Mouse (Mus musculus) midbrain, embryonic 11.5 days (tissue): ENCODE data around the gene Rapgef6. TPM values are rescaled to one million over a fixed set of nuclear protein-coding genes. Genes with fewer than 3 reads are reported as not detected.

Experiments
- ATAC-seq: fragments of 200-750 bp; cut with Nextera tagmentation; 2 replicates; pipeline ENCODE4 v1.8.0; 2017; ENCODE audit warnings: moderate TSS enrichment, moderate library complexity; ENCODE audit not compliant: low FRiP score
- DNase-seq: peaks from one replicate; pipeline ENCODE4 v3.0.0; 2015; ENCODE audit warnings: low spot score; ENCODE audit errors: missing footprints
- H3K27ac ChIP-seq: fragments of 300-500 bp; sonication (generic); 2 replicates; pipeline ENCODE4 v1.5.1; 2014; ENCODE audit warnings: low read depth, low read length
- H3K27me3 ChIP-seq: fragments of 300-500 bp; sonication (generic); 2 replicates; pipeline ENCODE4 v1.6.1; 2014; ENCODE audit warnings: mild to moderate bottlenecking, low read length, moderate library complexity, mixed read lengths; ENCODE audit not compliant: control insufficient read depth, insufficient read depth
- H3K36me3 ChIP-seq: fragments of 300-500 bp; sonication (generic); 2 replicates; pipeline ENCODE4 v1.6.1; 2014; ENCODE audit warnings: mild to moderate bottlenecking, low read length, moderate library complexity, mixed read lengths; ENCODE audit not compliant: control insufficient read depth, insufficient read depth
- H3K4me1 ChIP-seq: fragments of 300-500 bp; sonication (generic); 2 replicates; pipeline ENCODE4 v1.6.1; 2014; ENCODE audit warnings: low read length; ENCODE audit not compliant: control insufficient read depth, insufficient read depth
- H3K4me2 ChIP-seq: fragments of 300-500 bp; sonication (generic); 2 replicates; pipeline ENCODE4 v1.6.1; 2014; ENCODE audit warnings: mild to moderate bottlenecking, moderate library complexity
- H3K4me3 ChIP-seq: fragments of 300-500 bp; sonication (generic); 2 replicates; pipeline ENCODE4 v1.5.1; 2014; ENCODE audit warnings: low read depth, low read length
- H3K9ac ChIP-seq: fragments of 300-500 bp; sonication (generic); 2 replicates; pipeline ENCODE4 v1.6.1; 2014; ENCODE audit warnings: low read length
- H3K9me3 ChIP-seq: fragments of 300-500 bp; sonication (generic); 2 replicates; pipeline ENCODE4 v1.6.1; 2016; ENCODE audit warnings: low read length; ENCODE audit not compliant: control insufficient read depth
- WGBS: fragments of 180-500 bp; shearing (Covaris S2); extraction: QIAGEN DNeasy Blood & Tissue Kit; methylation state at CpG from one replicate; pipeline ENCODE4 v1.1.7; 2014; 5-methylcytosine and 5-hydroxymethylcytosine counted together
- polyA plus RNA-seq: library from polyadenylated mRNA; unstranded; fragments of >200 nt; fragmentation: Nextera tagmentation; extraction: Ambion mirVana; gene quantifications from 2 replicates; pipeline ENCODE4 v1.2.1, GENCODE M21; 2014

Gene Rapgef6
- polyA plus RNA-seq: 24.9 and 27.9 TPM in 2 replicates

GRCm38 (mm10) chr11:54522529-54523430, at the start of gene Rapgef6:
Rapgef6 (plus strand) TSS chr11:54522847.
- no peaks in the 10 kb centered on the region for H3K27me3 ChIP-seq
- peak within 1 kb of the TSS; percentile 85 for H3K4me3 ChIP-seq
- H3K4me1 ChIP-seq: peaks cover 14% of the 10 kb centered on the region
- no peaks in the 10 kb centered on the region for H3K9me3 ChIP-seq
- H3K27ac ChIP-seq: peak within 1 kb of the TSS; percentile 77
- peak within 1 kb of the TSS; percentile 88 for H3K9ac ChIP-seq
- H3K36me3 ChIP-seq: no peaks in the 10 kb centered on the region
- peak; percentile 97 for ATAC-seq
- DNase-seq: peak; percentile 100
- H3K4me2 ChIP-seq: peak within 1 kb of the TSS; percentile 78
- WGBS: under 1% methylated on average over 73 of the region's 73 CpGs

- Histone ChIP-seq H3K4me1 (no peaks in the 10 kb centered on the region), H3K27ac (no peak overlapping the region), H3K4me2 (no peak overlapping the region), H3K4me3 (no peak overlapping the region), H3K9ac (no peak overlapping the region), H3K36me3 (peaks cover 2% of the 10 kb centered on the region; the same call in 1 of the 2 replicates), H3K27me3 (no peaks in the 10 kb centered on the region), H3K9me3 (no peaks in the 10 kb centered on the region)
- no peak for DNase-seq
- WGBS: 79% methylated on average over 1 of the region's 1 CpGs
- ATAC-seq: no peak
Observed at GRCm38 (mm10) chr11:54478414-54478813, 44.2 kb upstream of the Rapgef6 start.

GRCm38 (mm10) chr11:54486041-54486440, 36.6 kb upstream of the Rapgef6 start:
- no peaks in the 10 kb centered on the region for H3K27me3 ChIP-seq
- no peak overlapping the region for H3K4me3 ChIP-seq
- H3K4me2 ChIP-seq: no peak overlapping the region
- H3K9ac ChIP-seq: no peak overlapping the region
- no peaks in the 10 kb centered on the region for H3K9me3 ChIP-seq
- ATAC-seq (no peak), DNase-seq (no peak)
- H3K4me1 ChIP-seq: no peaks in the 10 kb centered on the region
- H3K36me3 ChIP-seq: no peaks in the 10 kb centered on the region
- H3K27ac ChIP-seq: no peak overlapping the region
- WGBS: 86% methylated on average over 3 of the region's 3 CpGs

GRCm38 (mm10) chr11:54491946-54492558, 30.6 kb upstream of the Rapgef6 start:
- DNase-seq: no peak
- H3K4me2 ChIP-seq: no peak overlapping the region
- ATAC-seq: no peak
- H3K4me1 ChIP-seq: no peaks in the 10 kb centered on the region
- H3K9ac ChIP-seq: no peak overlapping the region
- no peaks in the 10 kb centered on the region for H3K27me3 ChIP-seq
- 93% methylated on average over 1 of the region's 1 CpGs for WGBS
- H3K9me3 ChIP-seq: no peaks in the 10 kb centered on the region
- no peaks in the 10 kb centered on the region for H3K36me3 ChIP-seq
- H3K4me3 ChIP-seq: no peak overlapping the region
- no peak overlapping the region for H3K27ac ChIP-seq

GRCm38 (mm10) chr11:54492559-54492958, 30.1 kb upstream of the Rapgef6 start:
- no peak overlapping the region for H3K9ac ChIP-seq
- ATAC-seq: no peak
- no peak overlapping the region for H3K4me2 ChIP-seq
- H3K27ac ChIP-seq: no peak overlapping the region
- no peaks in the 10 kb centered on the region for H3K27me3 ChIP-seq
- H3K9me3 ChIP-seq: no peaks in the 10 kb centered on the region
- H3K36me3 ChIP-seq: no peaks in the 10 kb centered on the region
- 90% methylated on average over 4 of the region's 4 CpGs for WGBS
- H3K4me1 ChIP-seq: no peaks in the 10 kb centered on the region
- DNase-seq: no peak
- H3K4me3 ChIP-seq: no peak overlapping the region

GRCm38 (mm10) chr11:54499838-54500237, 22.8 kb upstream of the Rapgef6 start:
- Histone ChIP-seq H3K27ac (no peak overlapping the region), H3K4me1 (no peaks in the 10 kb centered on the region), H3K36me3 (peaks cover 4% of the 10 kb centered on the region; the same call in 1 of the 2 replicates), H3K4me3 (no peak overlapping the region), H3K9me3 (no peaks in the 10 kb centered on the region), H3K9ac (no peak overlapping the region), H3K4me2 (no peak overlapping the region), H3K27me3 (no peaks in the 10 kb centered on the region)
- WGBS: 92% methylated on average over 5 of the region's 5 CpGs
- no peak for ATAC-seq
- DNase-seq: no peak

- Histone ChIP-seq H3K27ac (no peak overlapping the region), H3K36me3 (peaks cover 4% of the 10 kb centered on the region; the same call in 1 of the 2 replicates), H3K4me2 (no peak overlapping the region), H3K4me3 (no peak overlapping the region), H3K4me1 (no peaks in the 10 kb centered on the region), H3K9ac (no peak overlapping the region), H3K9me3 (no peaks in the 10 kb centered on the region), H3K27me3 (no peaks in the 10 kb centered on the region)
- DNase-seq (no peak), ATAC-seq (no peak)
- WGBS: 92% methylated on average over 4 of the region's 4 CpGs
Observed at GRCm38 (mm10) chr11:54502546-54503245, 20.0 kb upstream of the Rapgef6 start.

- DNase-seq (no peak), ATAC-seq (no peak)
- Histone ChIP-seq H3K9ac (no peak overlapping the region), H3K4me3 (no peak overlapping the region), H3K36me3 (no peaks in the 10 kb centered on the region), H3K27ac (no peak overlapping the region), H3K4me2 (no peak overlapping the region), H3K9me3 (no peaks in the 10 kb centered on the region), H3K27me3 (no peaks in the 10 kb centered on the region), H3K4me1 (no peaks in the 10 kb centered on the region)
Observed at GRCm38 (mm10) chr11:54513584-54513983, 9.1 kb upstream of the Rapgef6 start.
